8 mouse cellular contexts compared by ENCODE assay signal in genomic region chr7:102369661-102370060, GRCm38 (mm10).
A peak's percentile ranks its signal among the peaks of the same experiment; 100 is the strongest.
DNase-seq lines count a peak whose midpoint lies in the region; ATAC-seq lines count a peak whose summit lies in the region.
"Had no signal": no experiment of that assay in that cellular context is flagged by ENCODE, and none has a peak within 500 bp of the region (broad histone marks: within the 10 kb centered on the region; RNA-seq: fewer than 3 reads in every experiment).

No protein-coding gene starts in this region.

- no peak overlapping the region for H3K9ac ChIP-seq in neural tube, embryonic 15.5 days (replicated peaks)
- H3K9ac ChIP-seq in heart, embryonic 16.5 days (ENCODE audit: low read length), result no peak overlapping the region
- H3K9ac ChIP-seq: limb, embryonic 12.5 days had no signal

- H3K4me3 ChIP-seq in neural tube, embryonic 15.5 days (replicated peaks), result no peak overlapping the region
- H3K4me3 ChIP-seq in heart, embryonic 16.5 days (ENCODE audit: low read length), result no peak overlapping the region
- H3K4me3 ChIP-seq: limb, embryonic 12.5 days had no signal

- H3K27ac ChIP-seq in neural tube, embryonic 15.5 days (replicated peaks), result no peak overlapping the region
- no peak overlapping the region for H3K27ac ChIP-seq in heart, embryonic 16.5 days (ENCODE audit: low read length)
- H3K27ac ChIP-seq: limb, embryonic 12.5 days had no signal

- H3K27me3 ChIP-seq in neural tube, embryonic 15.5 days (replicated peaks), result no peaks in the 10 kb centered on the region
- no peaks in the 10 kb centered on the region for H3K27me3 ChIP-seq in heart, embryonic 16.5 days (ENCODE audit: control insufficient read depth, insufficient read depth, low read length)
- H3K27me3 ChIP-seq: limb, embryonic 12.5 days had no signal

- H3K4me2 ChIP-seq in neural tube, embryonic 15.5 days, result no peak overlapping the region
- H3K4me2 ChIP-seq in heart, embryonic 16.5 days (ENCODE audit: low read depth, low read length), result no peak overlapping the region
- H3K4me2 ChIP-seq: limb, embryonic 12.5 days had no signal

- WGBS in neural tube, embryonic 15.5 days, result 49% methylated on average over 4 of the region's 4 CpGs
- WGBS in heart, embryonic 16.5 days, result 20% methylated on average over 4 of the region's 4 CpGs

- no peak for ATAC-seq in neural tube, embryonic 15.5 days (ENCODE audit: low FRiP score)
- ATAC-seq in heart, embryonic 16.5 days (replicated peaks; ENCODE audit: extremely low read depth, insufficient read depth, low FRiP score), result peak; percentile 69; the same call in 1 of the 2 replicates

- peak; percentile 18 for DNase-seq in neural tube, embryonic 10.5 days (ENCODE audit: extremely low spot score, low spot score)
- peak; percentile 93 for DNase-seq in cerebellum, adult 9-11 months
- peak; percentile 77 to 95 for DNase-seq in layer of hippocampus, postnatal 14 days (ENCODE audit: low spot score in 2 of 2)
- peak; percentile 6 for DNase-seq in mesoderm, embryonic 11.5 days (ENCODE audit: low read depth, low spot score)
- no peak for DNase-seq in testis, postnatal 14 days (ENCODE audit: low spot score)

- no peaks in the 10 kb centered on the region for H3K4me1 ChIP-seq in neural tube, embryonic 15.5 days
- peaks cover 5% of the 10 kb centered on the region for H3K4me1 ChIP-seq in heart, embryonic 16.5 days (ENCODE audit: control insufficient read depth, insufficient read depth, low read length)
- H3K4me1 ChIP-seq: limb, embryonic 12.5 days had no signal

- no peaks in the 10 kb centered on the region for H3K36me3 ChIP-seq in neural tube, embryonic 15.5 days
- no peaks in the 10 kb centered on the region for H3K36me3 ChIP-seq in heart, embryonic 16.5 days (ENCODE audit: control insufficient read depth, insufficient read depth)
- H3K36me3 ChIP-seq: limb, embryonic 12.5 days had no signal

- H3K9me3 ChIP-seq in neural tube, embryonic 15.5 days (replicated peaks), result no peaks in the 10 kb centered on the region
- H3K9me3 ChIP-seq in heart, embryonic 16.5 days (replicated peaks; ENCODE audit: control insufficient read depth, low read length), result no peaks in the 10 kb centered on the region
- H3K9me3 ChIP-seq: limb, embryonic 12.5 days had no signal
